Mouse (Mus musculus): Measurements from ENCODE around the gene Coq2.
A peak's percentile ranks its signal among the peaks of the same experiment; 100 is the strongest.

Gene Coq2

GRCm38 (mm10) chr5:100619586-100620275, 55.2 kb downstream of the Coq2 start:
- no peak for DNase-seq

- no peak for DNase-seq
Measured at GRCm38 (mm10) chr5:100613896-100614768, 60.8 kb downstream of the Coq2 start.

GRCm38 (mm10) chr5:100607868-100608267, 67.1 kb downstream of the Coq2 start:
- DNase-seq = no peak

GRCm38 (mm10) chr5:100607090-100607762, 67.7 kb downstream of the Coq2 start:
- DNase-seq = peak; percentile 23 to 72

GRCm38 (mm10) chr5:100605828-100606229, 69.1 kb downstream of the Coq2 start:
- DNase-seq = peak; percentile 44 to 59
